Mouse (Mus musculus): ENCODE results near the gene Bloc1s3.

Gene Bloc1s3

DNA sequence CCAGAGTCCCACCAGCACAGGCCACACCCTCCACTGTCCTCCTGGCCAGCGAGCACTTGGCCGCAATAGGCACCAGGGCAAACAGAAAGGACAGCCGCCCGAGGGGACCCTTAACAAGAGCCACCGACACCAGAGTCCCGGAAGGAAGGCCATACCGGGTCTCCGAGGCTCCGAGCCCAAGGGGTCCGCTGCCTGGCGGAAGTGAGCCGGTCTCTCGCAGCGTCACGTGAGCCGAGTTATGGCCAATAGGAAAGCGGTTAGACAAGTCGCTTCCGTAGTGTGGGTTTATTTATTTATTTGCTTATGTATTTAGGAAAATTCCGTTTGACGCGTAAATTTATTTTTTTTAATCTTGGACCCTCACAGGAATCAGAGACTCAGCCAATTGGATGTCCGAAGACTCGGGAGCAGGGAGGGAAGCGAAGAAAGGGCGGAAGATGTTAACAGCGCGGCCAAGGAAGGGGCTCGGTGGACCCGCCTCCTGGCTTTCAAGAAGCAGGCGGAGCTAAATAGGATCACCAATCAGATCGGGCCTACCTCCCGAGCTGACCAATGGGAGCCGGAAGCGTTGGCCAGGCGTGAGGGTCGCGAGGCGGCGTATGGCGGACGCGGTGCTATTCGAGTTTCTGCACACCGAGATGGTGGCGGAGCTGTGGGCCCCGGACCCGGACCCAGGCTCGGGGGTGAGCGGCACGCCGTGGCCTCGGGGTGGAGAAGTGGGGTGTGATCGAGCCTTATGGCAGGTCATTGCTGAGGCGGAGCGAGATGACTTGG lies at the start of gene Bloc1s3, which contains the start of gene Trappc6a:
Bloc1s3 (minus strand) TSS at position 218 of the 774 bp plus-strand sequence.
Trappc6a (plus strand) TSS at position 246 of the 774 bp plus-strand sequence.
- in situ Hi-C loops (cut with MseI, MboI) = loop anchor here in 1 of 2 experiments (10.0 kb wide), 1 partner anchor 56 kb away; the partner anchor contains the start of gene Ppp1r37

DNA sequence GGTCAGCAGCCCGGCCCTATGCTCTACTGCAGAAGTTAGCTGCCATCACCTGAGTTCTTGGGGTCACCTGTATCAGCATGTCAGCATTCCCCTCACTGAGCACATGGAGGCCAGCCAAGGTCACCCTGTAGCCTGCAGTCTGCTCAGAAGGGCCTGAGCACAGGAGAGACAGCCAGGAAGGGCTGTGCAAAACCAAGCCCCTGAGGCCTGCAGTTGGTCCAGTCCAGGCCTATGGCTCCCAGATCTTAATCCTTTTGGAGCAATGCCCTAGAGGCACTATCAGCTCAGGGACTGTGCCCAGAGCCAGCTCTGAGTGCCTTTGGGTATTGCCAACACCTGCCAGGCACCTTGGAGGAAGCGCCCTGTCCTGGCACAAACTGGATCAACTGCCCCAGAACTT lies 48.9 kb upstream of the Bloc1s3 start:
- in situ Hi-C loops (cut with MseI, MboI) = no loop called here

DNA sequence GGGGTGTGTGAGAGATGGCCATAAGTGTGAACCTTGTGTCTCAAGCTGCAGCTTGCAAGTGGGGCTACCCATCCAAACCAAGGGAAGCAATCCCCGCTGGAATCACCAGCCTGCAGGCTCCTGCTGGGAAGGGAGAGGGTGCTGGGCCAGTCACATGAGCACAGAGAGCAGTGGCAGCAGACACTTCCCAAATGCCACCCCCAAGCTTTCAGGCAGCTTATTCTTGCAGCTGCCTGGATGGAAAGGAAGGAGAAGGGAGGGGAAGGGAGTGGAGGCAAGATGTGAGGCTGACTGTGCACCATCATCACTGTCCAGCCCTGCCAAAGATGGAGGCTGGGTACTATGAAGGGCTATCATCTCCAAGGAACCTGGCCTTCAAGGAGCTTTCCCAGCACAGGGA lies 46.0 kb upstream of the Bloc1s3 start:
- in situ Hi-C loops (cut with MseI, MboI) = no loop called here

DNA sequence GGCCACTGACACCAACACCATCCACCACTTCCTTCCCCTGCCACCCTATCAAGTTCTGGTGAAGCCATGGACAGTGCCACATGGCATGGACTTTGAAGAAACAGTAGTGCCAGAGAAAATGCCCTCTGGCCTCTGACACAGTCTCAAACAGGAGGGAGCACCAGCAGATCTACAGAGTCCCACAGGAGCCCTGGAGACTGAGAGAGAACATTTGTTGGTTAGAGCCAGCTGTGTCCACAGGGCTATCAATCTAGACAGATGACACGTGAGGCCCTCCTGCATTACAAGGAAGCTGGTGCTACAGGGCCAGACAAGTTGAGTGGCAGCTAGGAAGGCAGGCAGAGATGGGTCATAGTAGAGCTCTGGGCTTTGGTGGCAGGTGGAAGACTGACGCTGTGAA lies 44.3 kb upstream of the Bloc1s3 start:
- in situ Hi-C loops (cut with MseI, MboI) = no loop called here

DNA sequence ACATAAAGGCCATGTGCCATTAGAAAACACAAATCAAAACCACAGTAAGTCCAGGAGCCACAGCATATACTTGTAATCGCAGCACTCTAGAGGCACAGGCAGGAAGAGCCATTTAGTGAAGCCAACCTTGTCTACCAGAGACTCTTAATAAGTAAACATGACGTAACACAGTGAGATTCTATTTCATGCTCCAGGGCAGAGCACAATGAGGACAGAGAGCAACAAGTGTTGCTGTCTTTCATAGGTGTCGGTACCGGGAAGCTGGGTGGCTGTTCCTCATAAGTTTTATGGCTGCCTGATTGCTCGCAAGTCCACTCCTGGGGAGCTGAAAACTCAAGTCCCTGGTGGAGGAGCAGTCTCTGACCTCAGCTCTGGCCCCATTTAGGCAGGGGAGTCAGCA lies 43.5 kb upstream of the Bloc1s3 start:
- in situ Hi-C loops (cut with MseI, MboI) = no loop called here

DNA sequence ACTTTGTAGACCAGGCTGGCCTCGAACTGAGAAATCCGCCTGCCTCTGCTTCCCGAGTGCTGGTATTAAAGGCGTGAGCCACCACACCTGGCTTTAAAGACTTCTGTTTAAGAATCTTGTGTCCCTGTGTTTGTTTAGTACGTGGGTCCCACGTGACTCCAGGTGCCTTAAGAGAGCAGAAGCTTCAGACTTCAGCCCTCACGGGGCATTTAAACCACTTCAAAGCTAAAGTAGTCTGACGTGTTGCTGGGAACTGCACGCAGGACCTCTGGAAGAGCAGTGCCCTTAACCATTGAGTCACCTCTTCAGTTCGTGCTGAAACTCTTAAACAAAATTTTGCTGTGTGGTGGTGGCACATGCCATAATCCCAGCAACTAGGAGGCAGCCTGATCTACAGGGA lies 41.2 kb upstream of the Bloc1s3 start:
- in situ Hi-C loops (cut with MseI, MboI) = no loop called here

DNA sequence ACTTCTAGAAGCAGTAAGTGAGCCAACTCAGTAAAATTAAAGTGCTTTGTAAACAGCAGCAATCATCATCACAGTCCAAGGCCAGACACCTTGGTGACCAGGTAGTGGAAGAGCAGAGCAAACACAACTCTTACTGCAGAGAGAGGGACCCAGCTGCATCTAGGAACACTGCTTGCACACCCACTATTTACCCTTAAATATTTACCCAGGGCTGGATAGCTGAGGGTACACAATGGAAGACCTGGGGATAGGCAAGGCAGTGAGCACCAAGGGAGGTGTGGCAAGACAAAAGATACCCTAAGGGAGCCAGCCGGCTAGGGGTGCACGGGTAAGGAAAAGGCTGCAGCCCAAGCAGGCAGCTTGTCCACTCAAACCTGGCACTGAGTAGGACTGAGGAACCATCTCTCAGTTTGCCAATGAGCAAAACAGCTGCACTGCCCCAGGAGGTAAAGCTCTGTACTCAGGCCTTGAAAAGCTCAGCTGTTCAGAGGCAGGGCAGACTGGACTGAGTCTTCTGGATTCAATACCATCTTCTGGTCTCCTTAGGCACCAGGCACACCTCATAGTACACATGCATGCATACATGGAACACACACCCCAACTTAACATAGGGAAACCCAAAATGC lies 39.3 kb upstream of the Bloc1s3 start:
- in situ Hi-C loops (cut with MseI, MboI) = no loop called here

DNA sequence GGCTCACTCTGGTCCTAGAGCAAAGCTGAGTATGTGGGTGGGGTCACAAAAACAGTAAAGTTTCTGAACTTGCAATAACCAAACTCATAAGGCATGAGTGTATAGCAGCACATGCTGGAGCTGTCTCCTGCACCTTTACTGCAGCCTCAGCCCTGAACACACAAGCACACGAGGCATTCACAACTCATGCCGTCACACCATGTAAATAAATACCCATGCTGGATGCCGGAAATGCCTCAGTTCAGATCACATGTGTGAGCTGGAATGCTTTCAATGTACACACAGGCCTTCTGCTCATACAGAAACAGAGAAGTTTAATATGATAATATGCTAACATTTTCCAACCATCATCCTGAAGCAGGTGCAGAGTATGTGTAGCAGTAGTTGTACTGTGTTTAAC lies 37.8 kb upstream of the Bloc1s3 start:
- in situ Hi-C loops (cut with MseI, MboI) = no loop called here

DNA sequence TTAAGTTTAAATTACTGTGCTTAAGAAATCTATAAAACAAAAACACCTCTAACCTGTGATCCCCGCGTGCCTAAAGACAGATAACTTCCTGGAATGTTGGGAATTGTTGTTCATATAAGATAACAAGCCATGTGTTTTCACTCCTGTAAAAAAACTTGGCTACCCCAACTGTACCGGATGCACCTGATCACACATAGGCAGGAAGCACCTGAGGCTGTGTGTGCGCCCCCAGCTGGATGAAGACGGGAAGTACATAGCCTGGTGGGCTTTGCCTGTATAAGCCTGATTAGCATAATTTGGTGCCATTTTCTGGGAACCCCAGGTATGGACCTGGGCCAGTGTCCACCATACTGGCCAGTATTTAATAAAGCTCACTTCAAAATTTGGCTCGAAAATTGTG lies 35.4 kb upstream of the Bloc1s3 start:
- in situ Hi-C loops (cut with MseI, MboI) = no loop called here

DNA sequence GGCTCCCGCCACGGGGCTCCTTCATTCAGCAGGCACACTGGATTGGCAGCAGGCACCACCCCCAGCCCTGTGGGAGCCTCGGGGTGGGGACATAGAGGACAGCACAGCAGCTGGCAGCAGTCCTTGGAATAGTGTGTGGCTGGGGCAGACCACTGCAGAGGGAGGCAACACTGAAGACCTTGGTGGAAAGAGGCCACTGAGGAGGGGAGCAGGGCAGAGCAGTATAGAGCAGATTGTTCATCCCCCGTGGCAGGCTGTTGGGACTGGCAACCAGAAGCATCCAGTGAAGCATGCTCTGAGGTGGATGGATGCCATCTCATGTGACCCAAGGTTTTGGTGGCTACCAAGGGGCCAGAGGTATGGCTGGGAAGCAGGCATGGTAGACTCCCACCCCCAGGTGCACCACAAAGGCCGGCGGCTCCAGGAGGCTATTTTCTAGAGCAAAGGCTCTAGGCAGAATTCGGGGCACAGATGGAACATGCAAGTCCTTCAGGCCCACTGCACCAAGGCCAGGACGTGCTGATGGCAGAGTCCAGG lies 34.1 kb upstream of the Bloc1s3 start:
- in situ Hi-C loops (cut with MseI, MboI) = no loop called here

DNA sequence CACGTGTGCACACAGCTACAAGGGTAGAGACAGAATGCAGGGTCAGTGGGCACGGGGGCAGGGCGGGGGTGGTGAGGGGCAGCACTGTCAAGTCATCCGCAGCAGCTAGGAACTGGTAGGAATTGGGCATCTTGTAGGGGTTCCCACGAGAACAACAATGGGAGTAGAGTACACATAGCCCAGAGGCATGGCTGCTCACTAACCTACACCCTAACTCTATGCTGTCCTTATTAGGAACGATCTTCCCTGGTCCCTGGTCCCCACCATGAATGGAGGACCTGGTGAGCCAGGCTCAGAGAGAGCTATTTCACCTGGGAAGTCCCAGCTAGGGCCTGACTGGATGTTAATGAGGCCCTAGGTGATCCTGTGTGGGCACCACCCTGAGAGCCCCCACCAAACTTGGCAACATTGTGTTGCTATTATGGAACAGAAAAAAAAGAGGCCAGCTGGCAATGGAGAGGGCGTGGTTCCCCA lies 33.6 kb upstream of the Bloc1s3 start:
- in situ Hi-C loops (cut with MseI, MboI) = no loop called here

DNA sequence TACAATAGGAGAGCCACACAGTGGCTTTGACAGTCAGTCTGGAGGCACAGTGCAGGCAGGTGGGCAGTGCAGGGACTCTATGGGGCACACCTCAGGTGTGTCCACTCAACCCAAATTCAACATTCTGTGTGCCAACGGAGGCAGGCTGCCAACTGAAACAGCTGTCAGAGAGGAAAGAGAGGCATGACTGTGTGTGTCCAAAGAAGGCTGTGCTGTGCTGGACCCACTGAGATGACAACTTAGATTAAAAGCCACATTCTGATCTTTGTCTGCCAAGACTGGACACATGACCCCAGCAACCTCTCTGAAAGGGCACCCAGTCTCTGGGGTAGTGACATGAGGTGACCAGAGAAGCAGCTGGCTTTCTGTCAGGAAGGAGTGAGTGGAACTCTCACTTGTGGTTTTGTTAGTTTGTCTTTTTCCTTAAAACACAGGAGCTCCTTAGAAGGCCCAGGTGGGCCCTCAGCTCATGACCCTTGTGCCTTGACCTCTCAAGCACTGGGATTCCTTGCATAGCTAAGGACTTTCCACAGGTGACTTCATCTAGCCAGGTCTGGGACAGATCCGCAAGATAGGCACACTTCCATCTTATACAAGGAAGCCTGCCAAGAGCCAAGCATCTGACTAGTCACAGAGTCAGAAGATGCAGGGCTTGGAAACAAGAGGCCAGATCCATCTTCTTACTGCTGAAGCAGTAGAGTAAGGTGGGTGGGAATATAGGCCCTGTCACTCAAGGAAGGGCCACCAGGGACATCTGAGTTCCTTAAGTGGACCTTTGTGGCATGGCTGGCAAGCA lies 32.8 kb upstream of the Bloc1s3 start:
- in situ Hi-C loops (cut with MseI, MboI) = no loop called here

DNA sequence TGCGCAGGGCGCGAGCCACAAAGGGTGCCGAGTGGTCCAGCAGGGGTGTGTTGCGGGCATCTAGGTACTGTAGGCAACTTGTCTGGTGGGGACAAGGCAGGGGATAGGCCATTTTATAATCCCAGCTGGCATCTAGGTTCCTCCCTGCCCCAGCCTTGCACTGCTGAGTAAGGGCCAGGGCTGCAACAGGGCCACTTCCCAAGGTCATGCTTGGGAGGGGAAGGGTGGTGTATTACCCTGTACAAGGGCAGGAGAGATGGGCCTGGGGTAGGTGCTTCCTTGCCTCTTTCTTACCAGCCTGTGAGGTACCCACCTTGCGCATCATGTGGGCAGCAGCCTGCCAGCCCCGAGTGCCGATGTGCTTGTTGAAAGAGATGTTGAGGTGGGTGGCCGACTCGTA lies 26.5 kb upstream of the Bloc1s3 start:
- in situ Hi-C loops (cut with MseI, MboI) = no loop called here

DNA sequence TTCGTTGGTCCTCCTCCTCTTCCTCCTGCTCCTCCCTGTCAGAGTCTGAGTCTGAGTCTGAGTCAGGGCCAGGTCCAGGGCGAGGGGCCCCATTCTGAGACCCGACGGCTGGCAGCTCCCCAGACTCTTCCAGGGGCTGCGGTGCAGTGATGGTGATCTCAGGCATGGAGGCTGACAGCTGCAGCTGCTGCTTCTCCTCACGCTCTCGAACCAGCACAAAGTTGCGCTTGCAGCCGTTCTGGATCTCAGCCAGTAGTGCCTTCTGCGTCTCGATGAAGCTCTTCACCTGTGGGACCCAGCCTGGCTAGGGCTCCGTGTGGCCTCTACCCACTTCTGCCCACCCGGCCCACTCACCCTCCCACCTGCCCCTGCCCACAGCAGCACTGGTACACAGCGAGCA lies 24.1 kb upstream of the Bloc1s3 start:
- in situ Hi-C loops (cut with MseI, MboI) = no loop called here

DNA sequence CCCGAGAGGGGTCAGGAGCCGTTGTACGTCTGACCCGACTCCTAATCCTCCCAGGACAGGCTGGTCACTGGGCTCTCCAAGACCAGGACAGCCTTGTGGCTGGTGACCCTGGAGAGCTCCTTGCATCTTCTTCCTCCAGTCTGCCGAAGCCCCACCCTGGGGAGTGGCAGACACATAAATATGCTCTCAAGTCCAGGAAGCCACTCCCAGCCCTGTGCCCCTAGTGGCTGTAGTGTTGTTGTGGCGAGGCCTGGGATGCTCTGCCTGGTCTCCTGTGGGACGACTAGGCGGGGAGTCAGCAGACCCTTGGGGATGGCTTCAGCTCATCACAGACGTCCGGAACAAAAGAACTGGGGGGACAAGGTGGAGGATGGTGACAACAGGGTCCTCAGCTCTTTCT lies 22.9 kb upstream of the Bloc1s3 start:
- in situ Hi-C loops (cut with MseI, MboI) = no loop called here

DNA sequence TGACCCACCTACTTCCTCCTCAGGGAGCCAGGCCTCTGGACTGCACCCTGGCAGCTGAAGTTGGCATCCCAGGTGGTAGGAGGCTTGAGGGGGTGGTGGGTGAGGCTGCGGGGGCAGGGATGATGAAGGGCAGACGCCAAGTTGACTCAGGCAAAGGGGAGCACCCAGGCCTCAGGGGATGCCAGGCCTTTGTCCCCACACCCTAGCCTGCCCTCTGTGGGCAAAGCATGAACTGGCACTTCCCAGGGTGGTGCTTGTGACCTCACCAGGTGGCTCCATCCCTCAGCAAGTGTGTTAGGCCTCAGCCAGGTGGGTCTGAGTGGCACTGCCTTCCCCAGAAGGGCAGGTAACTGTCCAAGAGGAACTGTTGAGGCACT lies 16.9 kb upstream of the Bloc1s3 start:
- in situ Hi-C loops (cut with MseI, MboI) = no loop called here

DNA sequence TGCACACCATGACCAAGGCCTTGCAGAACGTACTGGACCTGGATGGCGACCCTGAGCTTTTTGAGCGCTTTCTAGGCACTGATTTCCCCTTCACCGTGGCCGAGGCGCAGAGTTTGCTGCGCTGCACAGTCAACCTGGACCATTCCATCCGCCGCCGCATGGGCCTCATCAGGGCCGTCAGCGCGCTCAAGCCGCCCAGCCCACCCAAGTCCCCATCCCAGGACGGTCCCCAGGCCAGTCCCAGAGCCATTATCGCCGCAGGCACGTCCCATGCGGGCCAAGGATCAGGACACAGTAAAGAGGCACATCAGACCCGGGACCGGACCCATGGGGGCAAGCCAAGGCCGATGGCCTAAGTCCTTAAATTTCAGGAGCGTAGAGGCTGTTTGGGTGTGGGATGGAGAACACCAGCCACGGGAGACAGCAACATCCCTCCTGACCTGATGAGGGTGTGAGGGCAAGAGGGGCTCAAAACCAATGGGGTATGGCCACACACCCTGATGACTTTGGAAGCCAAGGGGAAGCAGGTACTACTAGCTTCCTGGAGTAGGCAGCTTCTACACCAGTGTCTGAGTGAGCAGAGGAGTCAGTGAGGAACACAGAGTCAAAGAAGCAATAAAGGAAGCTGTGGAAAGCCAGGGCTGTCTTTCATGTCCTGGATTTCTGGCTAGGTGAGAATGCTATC lies 16.4 kb upstream of the Bloc1s3 start:
- in situ Hi-C loops (cut with MseI, MboI) = no loop called here

DNA sequence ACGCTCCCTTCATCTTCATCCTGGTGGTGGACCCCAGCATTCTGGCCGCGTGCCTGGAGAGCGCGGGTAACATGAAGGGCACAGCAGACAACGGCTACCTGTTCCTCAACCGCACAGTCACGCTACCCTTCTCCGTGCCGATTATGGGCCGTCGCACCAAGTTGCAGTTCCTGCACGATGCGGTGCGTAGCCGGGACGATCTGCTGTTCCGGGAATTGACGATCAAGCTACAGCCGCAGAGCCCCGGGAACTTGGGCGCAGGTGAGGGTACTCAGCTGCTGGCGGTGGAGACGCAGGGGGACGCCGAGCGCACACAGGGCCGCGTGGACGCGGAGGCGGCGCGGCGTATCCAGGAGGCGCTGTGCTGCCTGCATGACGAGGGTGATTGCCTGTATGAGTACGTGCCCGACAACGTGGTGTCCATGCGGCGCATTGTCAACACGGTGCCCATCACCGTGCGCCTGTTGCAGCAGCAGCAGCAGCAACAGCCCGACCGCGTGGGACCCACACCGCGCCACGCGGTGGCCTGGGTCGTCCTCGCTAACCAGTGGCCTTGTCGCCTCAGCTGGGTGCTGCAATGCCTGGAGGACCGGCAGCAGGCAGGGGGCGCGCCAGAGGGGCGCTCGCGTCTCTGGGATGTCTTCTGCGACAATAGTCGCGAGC lies 15.7 kb upstream of the Bloc1s3 start:
- in situ Hi-C loops (cut with MseI, MboI) = no loop called here

DNA sequence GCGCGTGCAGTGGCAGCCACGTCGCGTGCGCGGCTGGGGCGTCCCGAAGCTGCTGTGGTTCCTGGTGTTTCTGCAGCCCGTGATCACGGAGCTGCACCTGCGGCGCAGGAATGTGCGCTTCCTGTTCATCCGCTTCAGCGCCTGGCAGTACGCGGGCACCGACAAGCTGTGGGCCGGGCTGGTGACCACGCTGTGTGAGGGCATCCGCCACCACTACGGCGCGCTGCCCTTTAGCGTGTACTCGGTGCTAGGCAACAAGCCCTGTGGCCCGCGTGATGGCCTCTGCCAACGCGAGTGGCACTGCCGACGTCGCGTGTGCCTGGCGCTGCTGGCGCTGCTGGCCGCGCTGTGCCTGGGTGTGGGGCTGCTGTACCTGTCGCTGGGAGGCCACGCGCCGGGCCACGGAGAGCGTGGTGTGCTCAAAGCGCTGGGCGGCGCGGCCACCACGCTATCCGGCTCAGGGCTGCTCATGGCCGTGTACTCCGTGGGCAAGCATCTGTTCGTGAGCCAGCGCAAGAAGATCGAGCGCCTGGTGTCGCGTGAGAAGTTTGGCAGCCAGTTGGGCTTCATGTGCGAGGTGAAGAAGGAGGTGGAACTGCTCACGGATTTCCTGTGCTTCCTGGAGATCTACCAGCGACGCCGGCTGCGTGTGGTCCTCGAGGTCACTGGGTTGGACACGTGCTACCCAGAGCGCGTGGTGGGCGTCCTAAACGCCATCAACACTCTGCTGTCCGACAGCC lies 15.0 kb upstream of the Bloc1s3 start:
- in situ Hi-C loops (cut with MseI, MboI) = no loop called here

DNA sequence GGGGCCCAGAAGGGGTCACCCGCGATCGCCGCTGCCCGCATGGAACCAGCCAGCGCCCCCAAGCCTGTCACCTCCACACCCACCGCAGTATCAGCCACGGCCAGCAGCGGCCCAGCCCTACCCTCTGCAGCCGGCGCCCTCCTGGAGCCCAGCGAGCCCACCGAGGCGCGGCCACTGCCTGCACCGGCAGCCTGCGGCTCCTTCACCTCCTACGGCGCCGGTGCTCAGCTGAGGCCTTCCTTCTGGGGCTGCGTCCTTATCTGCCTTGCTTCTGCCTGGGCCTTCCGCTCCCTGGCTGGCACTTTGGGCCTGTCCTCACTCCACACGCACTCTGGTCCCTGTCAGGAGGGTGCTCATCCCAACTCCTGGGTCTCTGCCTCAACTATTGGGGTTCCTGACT lies 11.9 kb upstream of the Bloc1s3 start:
- in situ Hi-C loops (cut with MseI, MboI) = no loop called here

Measured in mouse trophoblast stem cell (cell line).